Mouse (Mus musculus): Measurements from ENCODE around the gene Rnf216. TPM values are rescaled to one million over a fixed set of nuclear protein-coding genes. Genes with fewer than 3 reads are reported as not detected.

Gene Rnf216
- total and polyA plus RNA-seq, 3 experiments = 15.5 to 30.7 (median 18.2) TPM

- no peak overlapping the region for H3K4me2 ChIP-seq (ENCODE audit: insufficient read depth, low read depth, poor library complexity, severe bottlenecking)
- no peak overlapping the region for H3K9ac ChIP-seq (ENCODE audit: insufficient read depth, low read depth)
- no peak for TF ChIP-seq MYC (IDR thresholded peaks at IDR 0.05; ENCODE audit: low read depth, low read length)
- no peak for TF ChIP-seq JUN (IDR thresholded peaks at IDR 0.05; ENCODE audit: insufficient read depth, low read depth, low read length)
- TF ChIP-seq IRF4 (IDR thresholded peaks at IDR 0.05; ENCODE audit: low read depth, low read length) = no peak
- no peak for TF ChIP-seq MAFK (IDR thresholded peaks at IDR 0.05; ENCODE audit: insufficient replicate concordance, low read length)
- no peak for TF ChIP-seq CHD1 (IDR thresholded peaks at IDR 0.05; ENCODE audit: low read depth, low read length)
- TF ChIP-seq SIN3A (IDR thresholded peaks at IDR 0.05; ENCODE audit: low read length) = no peak
- TF ChIP-seq PAX5 (IDR thresholded peaks at IDR 0.05; ENCODE audit: low read length) = no peak
- H3K27ac ChIP-seq (ENCODE audit: insufficient read depth, low read depth) = no peak overlapping the region
- no peaks in the 10 kb centered on the region for H3K9me3 ChIP-seq (replicated peaks; ENCODE audit: low read length)
- no peaks in the 10 kb centered on the region for H3K27me3 ChIP-seq (replicated peaks)
- in situ Hi-C loops (cut with MboI; ENCODE audit: low pct_ligation_motif_present, low pct_unique_long_range_greater_than_20kb, low sequenced_read_pairs) (no loop called here), dilution Hi-C loops (cut with MboI; ENCODE audit: extremely low pct_ligation_motif_present, extremely low pct_unique_long_range_greater_than_20kb, low sequenced_read_pairs) (no loop called here)
- no peak for DNase-seq (ENCODE audit: extremely low read depth)
- peaks cover 0 to 29% of the 10 kb centered on the region in 2 experiments; a peak in 2 of 4 replicates for H3K4me1 ChIP-seq (ENCODE audit: control insufficient read depth in 1 of 2, insufficient read depth in 2 of 2)
- peaks cover 57% of the 10 kb centered on the region for H3K79me2 ChIP-seq (replicated peaks; ENCODE audit: control insufficient read depth, extremely low read depth, insufficient read depth, poor library complexity, severe bottlenecking)
- peaks cover 0 to 36% of the 10 kb centered on the region in 2 experiments for H3K36me3 ChIP-seq (replicated peaks in 1 of 2; ENCODE audit: control insufficient read depth in 1 of 2, insufficient read depth in 1 of 2, low read length in 1 of 2)
- H3K4me3 ChIP-seq (replicated peaks in 1 of 3; ENCODE audit: low read depth in 2 of 3, low read length in 2 of 3, poor library complexity in 1 of 3) = no peak overlapping the region
Observed at GRCm38 (mm10) chr5:143101626-143102025, 11.2 kb downstream of the Rnf216 start.

- H3K4me2 ChIP-seq (ENCODE audit: insufficient read depth, low read depth, poor library complexity, severe bottlenecking) = no peak overlapping the region
- dilution Hi-C loops (cut with MboI; ENCODE audit: extremely low pct_ligation_motif_present, extremely low pct_unique_long_range_greater_than_20kb, low sequenced_read_pairs) (no loop called here), in situ Hi-C loops (cut with MboI; ENCODE audit: low pct_ligation_motif_present, low pct_unique_long_range_greater_than_20kb, low sequenced_read_pairs) (no loop called here)
- no peak overlapping the region for H3K4me3 ChIP-seq (replicated peaks in 1 of 3; ENCODE audit: low read depth in 2 of 3, low read length in 2 of 3, poor library complexity in 1 of 3)
- H3K9ac ChIP-seq (ENCODE audit: insufficient read depth, low read depth) = no peak overlapping the region
- peaks cover 4 to 9% of the 10 kb centered on the region in 2 experiments; a peak in 3 of 4 replicates for H3K4me1 ChIP-seq (ENCODE audit: control insufficient read depth in 1 of 2, insufficient read depth in 2 of 2)
- no peak for DNase-seq (ENCODE audit: extremely low read depth)
- H3K9me3 ChIP-seq (replicated peaks; ENCODE audit: low read length) = no peaks in the 10 kb centered on the region
- TF ChIP-seq GABPA (IDR thresholded peaks at IDR 0.05; ENCODE audit: insufficient replicate concordance, low read depth, low read length) = no peak
- no peak for TF ChIP-seq CHD2 (IDR thresholded peaks at IDR 0.05; ENCODE audit: low read length)
- TF ChIP-seq CHD1 (IDR thresholded peaks at IDR 0.05; ENCODE audit: low read depth, low read length) = no peak
- TF ChIP-seq ZC3H11A (IDR thresholded peaks at IDR 0.05; ENCODE audit: low read depth, low read length) = no peak
- no peak for TF ChIP-seq MAFK (IDR thresholded peaks at IDR 0.05; ENCODE audit: insufficient replicate concordance, low read length)
- no peak for TF ChIP-seq POLR2A (IDR thresholded peaks at IDR 0.05; ENCODE audit: low read depth, low read length)
- TF ChIP-seq MXI1 (IDR thresholded peaks at IDR 0.05; ENCODE audit: low read depth, low read length) = no peak
- TF ChIP-seq BHLHE40 (IDR thresholded peaks at IDR 0.05; ENCODE audit: low read depth, low read length) = no peak
- no peak for TF ChIP-seq ZNF384 (IDR thresholded peaks at IDR 0.05; ENCODE audit: low read depth, low read length)
- TF ChIP-seq ELF1 (IDR thresholded peaks at IDR 0.05; ENCODE audit: low read depth, low read length) = no peak
- no peak for TF ChIP-seq MYC (IDR thresholded peaks at IDR 0.05; ENCODE audit: low read depth, low read length)
- TF ChIP-seq KAT2A (IDR thresholded peaks at IDR 0.05; ENCODE audit: insufficient replicate concordance, low read length) = no peak
- no peak for TF ChIP-seq MAZ (IDR thresholded peaks at IDR 0.05; ENCODE audit: low read depth, low read length)
- TF ChIP-seq IRF4 (IDR thresholded peaks at IDR 0.05; ENCODE audit: low read depth, low read length) = no peak
- TF ChIP-seq USF2 (conservative IDR thresholded peaks at IDR 0.05; ENCODE audit: low read depth, low read length) = no peak
- H3K27me3 ChIP-seq (replicated peaks) = no peaks in the 10 kb centered on the region
- H3K36me3 ChIP-seq (replicated peaks in 1 of 2; ENCODE audit: control insufficient read depth in 1 of 2, insufficient read depth in 1 of 2, low read length in 1 of 2) = peaks cover 33 to 65% of the 10 kb centered on the region in 2 experiments
- H3K79me2 ChIP-seq (replicated peaks; ENCODE audit: control insufficient read depth, extremely low read depth, insufficient read depth, poor library complexity, severe bottlenecking) = peaks cover 11% of the 10 kb centered on the region
- H3K27ac ChIP-seq (ENCODE audit: insufficient read depth, low read depth) = no peak overlapping the region
Observed at GRCm38 (mm10) chr5:143095256-143095655, 17.5 kb downstream of the Rnf216 start.

All from CH12.LX (cell line).